Mouse (Mus musculus): ENCODE data around the gene Babam2. TPM values are rescaled to one million over a fixed set of nuclear protein-coding genes. Genes with fewer than 3 reads are reported as not detected.

Babam2 gene
- polyA plus RNA-seq, 1 experiment from 2014 or later, result 78.7 TPM

- Histone ChIP-seq H3K27ac (no peak overlapping the region), H3K9me3 (no peaks in the 10 kb centered on the region), H3K9ac (no peak overlapping the region), H3K4me2 (replicated peaks) (no peak overlapping the region), H3K4me1 (replicated peaks) (no peaks in the 10 kb centered on the region), H3K4me3 (replicated peaks) (no peak overlapping the region), H3K36me3 (no peaks in the 10 kb centered on the region), H3K27me3 (replicated peaks) (no peaks in the 10 kb centered on the region)
- 68% methylated on average over 3 of the region's 3 CpGs for WGBS
- ATAC-seq, result no peak
Observed at GRCm38 (mm10) chr5:32000076-32000475, 302.6 kb downstream of the Babam2 start.

- ATAC-seq, result no peak
- Histone ChIP-seq H3K9me3 (no peaks in the 10 kb centered on the region), H3K4me2 (replicated peaks) (no peak overlapping the region), H3K27me3 (replicated peaks) (no peaks in the 10 kb centered on the region), H3K9ac (no peak overlapping the region), H3K4me3 (replicated peaks) (no peak overlapping the region), H3K36me3 (no peaks in the 10 kb centered on the region), H3K27ac (no peak overlapping the region), H3K4me1 (replicated peaks) (no peaks in the 10 kb centered on the region)
- 83% methylated on average over 9 of the region's 9 CpGs for WGBS
Observed at GRCm38 (mm10) chr5:32001266-32001665, 303.8 kb downstream of the Babam2 start.

GRCm38 (mm10) chr5:32001771-32002170 is 304.3 kb downstream of the Babam2 start:
- H3K4me2 ChIP-seq (replicated peaks), result no peak overlapping the region
- no peak overlapping the region for H3K9ac ChIP-seq
- no peaks in the 10 kb centered on the region for H3K4me1 ChIP-seq (replicated peaks)
- no peaks in the 10 kb centered on the region for H3K27me3 ChIP-seq (replicated peaks)
- no peak overlapping the region for H3K4me3 ChIP-seq (replicated peaks)
- H3K36me3 ChIP-seq, result no peaks in the 10 kb centered on the region
- ATAC-seq, result no peak
- H3K9me3 ChIP-seq, result no peaks in the 10 kb centered on the region
- 27% methylated on average over 3 of the region's 3 CpGs for WGBS
- no peak overlapping the region for H3K27ac ChIP-seq

GRCm38 (mm10) chr5:32008401-32008800 is 310.9 kb downstream of the Babam2 start:
- H3K4me2 ChIP-seq (replicated peaks), result no peak overlapping the region
- H3K27ac ChIP-seq, result no peak overlapping the region
- H3K9me3 ChIP-seq, result no peaks in the 10 kb centered on the region
- H3K9ac ChIP-seq, result no peak overlapping the region
- H3K27me3 ChIP-seq (replicated peaks), result no peaks in the 10 kb centered on the region
- no peaks in the 10 kb centered on the region; the same call in 1 of the 2 replicates for H3K36me3 ChIP-seq
- ATAC-seq, result no peak
- no peaks in the 10 kb centered on the region for H3K4me1 ChIP-seq (replicated peaks)
- WGBS, result 48% methylated on average over 3 of the region's 3 CpGs
- H3K4me3 ChIP-seq (replicated peaks), result no peak overlapping the region

- H3K36me3 ChIP-seq, result no peaks in the 10 kb centered on the region; the same call in 1 of the 2 replicates
- H3K9me3 ChIP-seq, result no peaks in the 10 kb centered on the region
- H3K9ac ChIP-seq, result no peak overlapping the region
- ATAC-seq, result no peak
- no peaks in the 10 kb centered on the region for H3K4me1 ChIP-seq (replicated peaks)
- no peak overlapping the region for H3K4me2 ChIP-seq (replicated peaks)
- H3K4me3 ChIP-seq (replicated peaks), result no peak overlapping the region
- H3K27me3 ChIP-seq (replicated peaks), result no peaks in the 10 kb centered on the region
- no peak overlapping the region for H3K27ac ChIP-seq
- 88% methylated on average over 4 of the region's 4 CpGs for WGBS
Observed at GRCm38 (mm10) chr5:32010056-32010455, 312.6 kb downstream of the Babam2 start.

GRCm38 (mm10) chr5:32013053-32013452 is 315.6 kb downstream of the Babam2 start:
- H3K4me3 ChIP-seq (replicated peaks), result no peak overlapping the region
- H3K4me2 ChIP-seq (replicated peaks), result no peak overlapping the region
- H3K9me3 ChIP-seq, result no peaks in the 10 kb centered on the region
- no peaks in the 10 kb centered on the region for H3K4me1 ChIP-seq (replicated peaks)
- 79% methylated on average over 2 of the region's 2 CpGs for WGBS
- ATAC-seq, result no peak
- H3K27me3 ChIP-seq (replicated peaks), result no peaks in the 10 kb centered on the region
- H3K36me3 ChIP-seq, result no peaks in the 10 kb centered on the region; the same call in 1 of the 2 replicates
- H3K9ac ChIP-seq, result no peak overlapping the region
- H3K27ac ChIP-seq, result no peak overlapping the region

GRCm38 (mm10) chr5:32014786-32015185 is 317.3 kb downstream of the Babam2 start:
- Histone ChIP-seq H3K4me2 (replicated peaks) (no peak overlapping the region), H3K9me3 (no peaks in the 10 kb centered on the region), H3K36me3 (no peaks in the 10 kb centered on the region; the same call in 1 of the 2 replicates), H3K27me3 (replicated peaks) (no peaks in the 10 kb centered on the region), H3K9ac (no peak overlapping the region), H3K27ac (no peak overlapping the region), H3K4me3 (replicated peaks) (no peak overlapping the region), H3K4me1 (replicated peaks) (no peaks in the 10 kb centered on the region)
- WGBS, result 90% methylated on average over 7 of the region's 7 CpGs
- no peak for ATAC-seq

- Histone ChIP-seq H3K27ac (no peak overlapping the region), H3K9ac (no peak overlapping the region), H3K36me3 (no peaks in the 10 kb centered on the region), H3K4me2 (replicated peaks) (no peak overlapping the region), H3K4me3 (replicated peaks) (no peak overlapping the region), H3K4me1 (replicated peaks) (no peaks in the 10 kb centered on the region), H3K9me3 (no peaks in the 10 kb centered on the region), H3K27me3 (replicated peaks) (no peaks in the 10 kb centered on the region)
- no peak for ATAC-seq
- 79% methylated on average over 9 of the region's 9 CpGs for WGBS
Observed at GRCm38 (mm10) chr5:32015949-32016478, 318.5 kb downstream of the Babam2 start.

- no peak for ATAC-seq
- H3K27me3 ChIP-seq (replicated peaks), result no peaks in the 10 kb centered on the region
- 51% methylated on average over 3 of the region's 3 CpGs for WGBS
Observed at GRCm38 (mm10) chr5:32017686-32018085, 320.2 kb downstream of the Babam2 start.

GRCm38 (mm10) chr5:32018276-32018675 is 320.8 kb downstream of the Babam2 start:
- no peaks in the 10 kb centered on the region for H3K27me3 ChIP-seq (replicated peaks)
- H3K36me3 ChIP-seq, result no peaks in the 10 kb centered on the region
- no peak overlapping the region for H3K4me3 ChIP-seq (replicated peaks)
- no peak overlapping the region for H3K4me2 ChIP-seq (replicated peaks)
- H3K27ac ChIP-seq, result no peak overlapping the region
- no peak for ATAC-seq
- no peaks in the 10 kb centered on the region for H3K4me1 ChIP-seq (replicated peaks)
- WGBS, result 81% methylated on average over 2 of the region's 2 CpGs
- H3K9ac ChIP-seq, result no peak overlapping the region
- H3K9me3 ChIP-seq, result no peaks in the 10 kb centered on the region

More at GRCm38 (mm10) chr5:32017686-32018085, 320.2 kb downstream of the Babam2 start:
- Histone ChIP-seq H3K27ac (no peak overlapping the region), H3K4me1 (replicated peaks) (no peaks in the 10 kb centered on the region), H3K4me3 (replicated peaks) (no peak overlapping the region), H3K36me3 (no peaks in the 10 kb centered on the region), H3K9ac (no peak overlapping the region), H3K9me3 (no peaks in the 10 kb centered on the region), H3K4me2 (replicated peaks) (no peak overlapping the region)

- H3K4me2 ChIP-seq (replicated peaks), result no peak overlapping the region
- H3K4me1 ChIP-seq (replicated peaks), result 0 out of 2 replicates have a peak, but pooled peaks cover 3% of the 10 kb centered on the region
- 53% methylated on average over 3 of the region's 3 CpGs for WGBS
- ATAC-seq, result peak; percentile 86
- H3K9ac ChIP-seq, result no peak overlapping the region
- no peaks in the 10 kb centered on the region for H3K9me3 ChIP-seq
- H3K27me3 ChIP-seq (replicated peaks), result no peaks in the 10 kb centered on the region
- H3K27ac ChIP-seq, result no peak overlapping the region
- H3K4me3 ChIP-seq (replicated peaks), result no peak overlapping the region
- no peaks in the 10 kb centered on the region for H3K36me3 ChIP-seq
Observed at GRCm38 (mm10) chr5:32029834-32030433, 332.4 kb downstream of the Babam2 start.

GRCm38 (mm10) chr5:32033185-32033584 is 335.7 kb downstream of the Babam2 start:
- no peak overlapping the region for H3K4me3 ChIP-seq (replicated peaks)
- H3K4me2 ChIP-seq (replicated peaks), result no peak overlapping the region
- no peaks in the 10 kb centered on the region for H3K36me3 ChIP-seq
- 53% methylated on average over 4 of the region's 4 CpGs for WGBS
- H3K4me1 ChIP-seq (replicated peaks), result 0 out of 2 replicates have a peak, but pooled peaks cover 5% of the 10 kb centered on the region
- no peak overlapping the region for H3K9ac ChIP-seq
- 0 out of 2 replicates have a peak, but pooled peaks have one; percentile 8 for ATAC-seq
- H3K9me3 ChIP-seq, result no peaks in the 10 kb centered on the region
- no peaks in the 10 kb centered on the region for H3K27me3 ChIP-seq (replicated peaks)
- peak overlapping the region; percentile 54 for H3K27ac ChIP-seq

GRCm38 (mm10) chr5:32033621-32034020 is 336.1 kb downstream of the Babam2 start:
- ATAC-seq, result no peak
- Histone ChIP-seq H3K4me3 (replicated peaks) (no peak overlapping the region), H3K27ac (no peak overlapping the region), H3K27me3 (replicated peaks) (no peaks in the 10 kb centered on the region), H3K4me1 (replicated peaks) (0 out of 2 replicates have a peak, but pooled peaks cover 5% of the 10 kb centered on the region), H3K9me3 (no peaks in the 10 kb centered on the region), H3K36me3 (no peaks in the 10 kb centered on the region), H3K4me2 (replicated peaks) (no peak overlapping the region), H3K9ac (no peak overlapping the region)

Data from intestine, embryonic 15.5 days (tissue).